Mouse (Mus musculus) forebrain, embryonic 10.5 days (tissue): ENCODE data around the gene Aven. TPM values are rescaled to one million over a fixed set of nuclear protein-coding genes. Genes with fewer than 3 reads are reported as not detected.
A peak's percentile ranks its signal among the peaks of the same experiment; 100 is the strongest.

Source experiments
- DNase-seq: peaks from one replicate; pipeline ENCODE4 v3.0.0-alpha.2; 2017; ENCODE audit warnings: low spot score; ENCODE audit errors: extremely low spot score
- H3K27ac ChIP-seq: fragments of 300-500 bp; sonication (generic); 2 replicates; pipeline ENCODE4 v1.5.1; 2016; ENCODE audit warnings: mild to moderate bottlenecking
- H3K27me3 ChIP-seq: fragments of 300-500 bp; sonication (generic); 2 replicates; pipeline ENCODE4 v1.6.1; 2016; ENCODE audit warnings: mild to moderate bottlenecking; ENCODE audit not compliant: poor library complexity, severe bottlenecking
- H3K36me3 ChIP-seq: fragments of 300-500 bp; sonication (generic); replicated peaks from 2 replicates; pipeline ENCODE4 v1.6.1; 2016; ENCODE audit warnings: mild to moderate bottlenecking, moderate library complexity
- H3K4me1 ChIP-seq: fragments of 300-500 bp; sonication (generic); 2 replicates; pipeline ENCODE4 v1.6.1; 2016
- H3K4me3 ChIP-seq: fragments of 300-500 bp; sonication (generic); 2 replicates; pipeline ENCODE4 v1.5.1; 2016; ENCODE audit warnings: mild to moderate bottlenecking, moderate library complexity
- H3K9me3 ChIP-seq: fragments of 300-500 bp; sonication (generic); 2 replicates; pipeline ENCODE4 v1.6.1; 2016; ENCODE audit warnings: mild to moderate bottlenecking, moderate library complexity
- WGBS: fragments of 180-500 bp; shearing (Covaris S2); methylation state at CpG from one replicate; pipeline ENCODE4 v1.1.7; 2016; 5-methylcytosine and 5-hydroxymethylcytosine counted together
- polyA plus RNA-seq: library from polyadenylated mRNA; unstranded; fragments of >200 nt; fragmentation: Nextera tagmentation; extraction: Ambion mirVana; gene quantifications from 2 replicates; pipeline ENCODE4 v1.2.1, GENCODE M21; 2016

The Aven gene
- polyA plus RNA-seq, 1 experiment from 2014 or later: 6.7 TPM

- 96% methylated on average over 2 of the region's 2 CpGs for WGBS
- DNase-seq: no peak
- Histone ChIP-seq H3K36me3 (peaks cover 32% of the 10 kb centered on the region), H3K4me3 (no peak overlapping the region), H3K4me1 (no peaks in the 10 kb centered on the region), H3K27me3 (no peaks in the 10 kb centered on the region), H3K27ac (no peak overlapping the region), H3K9me3 (no peaks in the 10 kb centered on the region)
Observed at GRCm38 (mm10) chr2:112472076-112472475, 20.7 kb upstream of the Aven start.

GRCm38 (mm10) chr2:112474997-112475724, 17.6 kb upstream of the Aven start:
- DNase-seq: no peak
- no peak overlapping the region for H3K4me3 ChIP-seq
- H3K4me1 ChIP-seq: no peaks in the 10 kb centered on the region
- no peak overlapping the region for H3K27ac ChIP-seq
- WGBS: 81% methylated on average over 5 of the region's 5 CpGs
- H3K27me3 ChIP-seq: no peaks in the 10 kb centered on the region
- peaks cover 1% of the 10 kb centered on the region; the same call in 1 of the 2 replicates for H3K36me3 ChIP-seq
- no peaks in the 10 kb centered on the region for H3K9me3 ChIP-seq

- Histone ChIP-seq H3K4me1 (no peaks in the 10 kb centered on the region), H3K4me3 (no peak overlapping the region), H3K9me3 (no peaks in the 10 kb centered on the region), H3K36me3 (no peaks in the 10 kb centered on the region), H3K27me3 (no peaks in the 10 kb centered on the region), H3K27ac (no peak overlapping the region)
- DNase-seq: no peak
- 80% methylated on average over 6 of the region's 6 CpGs for WGBS
Observed at GRCm38 (mm10) chr2:112476554-112476953, 16.2 kb upstream of the Aven start.

- no peak for DNase-seq
- no peak within 1 kb of the TSS for H3K27ac ChIP-seq
- 95% methylated on average over 5 of the region's 5 CpGs for WGBS
- H3K4me1 ChIP-seq: no peaks in the 10 kb centered on the region
- H3K9me3 ChIP-seq: no peaks in the 10 kb centered on the region
- no peaks in the 10 kb centered on the region for H3K27me3 ChIP-seq
- H3K36me3 ChIP-seq: no peaks in the 10 kb centered on the region
- H3K4me3 ChIP-seq: no peak within 1 kb of the TSS
Observed at GRCm38 (mm10) chr2:112480669-112481068, 12.1 kb upstream of the Aven start, which contains the start of gene Chrm5. Gene Chrm5 (minus strand): TSS chr2:112480769.

GRCm38 (mm10) chr2:112481564-112481963, 11.2 kb upstream of the Aven start:
- H3K27me3 ChIP-seq: no peaks in the 10 kb centered on the region
- 3% methylated on average over 2 of the region's 2 CpGs for WGBS
- no peaks in the 10 kb centered on the region for H3K36me3 ChIP-seq
- no peaks in the 10 kb centered on the region for H3K9me3 ChIP-seq
- peak; percentile 35 for DNase-seq
- H3K4me1 ChIP-seq: no peaks in the 10 kb centered on the region
- H3K27ac ChIP-seq: no peak overlapping the region
- no peak overlapping the region for H3K4me3 ChIP-seq

- DNase-seq: no peak
- H3K36me3 ChIP-seq: no peaks in the 10 kb centered on the region
- no peaks in the 10 kb centered on the region for H3K4me1 ChIP-seq
- H3K4me3 ChIP-seq: no peak overlapping the region
- no peaks in the 10 kb centered on the region for H3K27me3 ChIP-seq
- no peaks in the 10 kb centered on the region for H3K9me3 ChIP-seq
- WGBS: 84% methylated on average over 5 of the region's 5 CpGs
- no peak overlapping the region for H3K27ac ChIP-seq
Observed at GRCm38 (mm10) chr2:112482533-112483333, 10.0 kb upstream of the Aven start.

- H3K27me3 ChIP-seq: no peaks in the 10 kb centered on the region
- no peaks in the 10 kb centered on the region for H3K9me3 ChIP-seq
- H3K36me3 ChIP-seq: no peaks in the 10 kb centered on the region
- H3K4me1 ChIP-seq: no peaks in the 10 kb centered on the region
- H3K4me3 ChIP-seq: no peak overlapping the region
- WGBS: 82% methylated on average over 2 of the region's 2 CpGs
- H3K27ac ChIP-seq: no peak overlapping the region
- DNase-seq: no peak
Observed at GRCm38 (mm10) chr2:112483334-112483651, 9.5 kb upstream of the Aven start.

GRCm38 (mm10) chr2:112484886-112485285, 7.9 kb upstream of the Aven start:
- no peak for DNase-seq
- H3K9me3 ChIP-seq: no peaks in the 10 kb centered on the region
- no peak overlapping the region for H3K4me3 ChIP-seq
- H3K27me3 ChIP-seq: no peaks in the 10 kb centered on the region
- no peaks in the 10 kb centered on the region for H3K4me1 ChIP-seq
- no peak overlapping the region for H3K27ac ChIP-seq
- WGBS: 75% methylated on average over 2 of the region's 2 CpGs
- H3K36me3 ChIP-seq: no peaks in the 10 kb centered on the region

- no peak overlapping the region for H3K4me3 ChIP-seq
- 85% methylated on average over 11 of the region's 11 CpGs for WGBS
- no peaks in the 10 kb centered on the region for H3K27me3 ChIP-seq
- H3K4me1 ChIP-seq: peaks cover 28% of the 10 kb centered on the region
- no peaks in the 10 kb centered on the region for H3K9me3 ChIP-seq
- no peaks in the 10 kb centered on the region for H3K36me3 ChIP-seq
- DNase-seq: no peak
- no peak overlapping the region for H3K27ac ChIP-seq
Observed at GRCm38 (mm10) chr2:112490483-112491196, 2.1 kb upstream of the Aven start.

GRCm38 (mm10) chr2:112491629-112492028, 1.1 kb upstream of the Aven start:
- no peaks in the 10 kb centered on the region for H3K27me3 ChIP-seq
- H3K4me3 ChIP-seq: no peak overlapping the region
- peaks cover 28% of the 10 kb centered on the region for H3K4me1 ChIP-seq
- DNase-seq: no peak
- 69% methylated on average over 5 of the region's 5 CpGs for WGBS
- no peaks in the 10 kb centered on the region for H3K36me3 ChIP-seq
- no peak overlapping the region for H3K27ac ChIP-seq
- H3K9me3 ChIP-seq: no peaks in the 10 kb centered on the region

GRCm38 (mm10) chr2:112492431-112492855, 321 bp upstream of the Aven start:
- peak overlapping the region; percentile 100 for H3K27ac ChIP-seq
- WGBS: 8% methylated on average over 9 of the region's 9 CpGs
- DNase-seq: peak; percentile 41
- no peaks in the 10 kb centered on the region for H3K9me3 ChIP-seq
- no peaks in the 10 kb centered on the region for H3K36me3 ChIP-seq
- H3K4me1 ChIP-seq: peaks cover 28% of the 10 kb centered on the region
- no peaks in the 10 kb centered on the region for H3K27me3 ChIP-seq
- peak overlapping the region; percentile 80 for H3K4me3 ChIP-seq

- peak overlapping the region; percentile 80 for H3K4me3 ChIP-seq
- no peaks in the 10 kb centered on the region for H3K36me3 ChIP-seq
- DNase-seq: no peak
- no peaks in the 10 kb centered on the region for H3K27me3 ChIP-seq
- WGBS: 46% methylated on average over 11 of the region's 11 CpGs
- H3K4me1 ChIP-seq: peaks cover 33% of the 10 kb centered on the region
- H3K9me3 ChIP-seq: no peaks in the 10 kb centered on the region
- peak overlapping the region; percentile 100 for H3K27ac ChIP-seq
Observed at GRCm38 (mm10) chr2:112493539-112494260, 936 bp downstream of the Aven start.
